Mouse (Mus musculus) liver, embryonic 14.5 days (tissue): Measurements from ENCODE around the gene Rhbdf2.

Source experiments
- CTCF ChIP-seq: IDR thresholded peaks from 2 replicates; pipeline ENCODE4 v1.5.1; 2016; ENCODE audit warnings: antibody characterized with exemption, low read depth, control low read depth
- EP300 ChIP-seq: IDR thresholded peaks from 2 replicates; pipeline ENCODE4 v1.6.1; 2016; ENCODE audit warnings: antibody characterized with exemption, low read depth

DNA sequence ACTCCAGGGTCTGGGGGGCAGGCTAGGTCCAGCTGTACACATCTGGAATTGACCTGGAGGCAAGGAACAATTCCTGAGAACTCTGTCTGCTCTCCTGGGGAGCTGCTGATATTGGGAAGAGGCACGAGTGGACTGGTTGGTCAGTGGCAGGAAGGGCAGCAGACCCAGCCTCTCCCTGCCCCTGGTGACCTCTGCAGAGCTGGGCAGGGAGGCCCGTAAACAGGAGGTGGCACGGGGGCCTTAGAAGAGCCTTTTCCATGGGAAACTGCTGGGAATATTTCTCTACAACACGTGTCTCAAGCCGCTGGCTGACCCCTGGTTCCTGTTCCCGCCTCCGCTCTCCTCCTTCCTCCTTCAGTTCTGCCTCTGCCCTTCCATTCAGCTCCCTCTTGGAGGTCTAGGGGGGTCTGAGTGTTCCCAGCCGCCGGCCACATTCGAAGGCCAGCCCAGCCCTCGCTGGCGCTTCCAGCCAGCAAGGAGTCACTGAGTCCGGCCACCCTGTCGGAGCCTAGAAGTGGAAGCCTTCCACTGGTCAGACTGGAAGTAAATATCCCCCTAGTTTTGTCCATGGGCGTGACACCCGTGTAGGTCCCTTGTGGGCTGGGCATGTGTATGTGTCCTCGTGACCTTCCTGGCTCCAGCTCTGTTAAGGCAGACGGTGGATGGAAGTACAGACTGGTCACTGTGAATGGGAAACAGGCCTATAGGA is 21.5 kb upstream of the Rhbdf2 start:
- TF ChIP-seq CTCF = no peak
- TF ChIP-seq EP300 = no peak
